Mouse (Mus musculus) hematopoietic stem cell, adult 5-6 weeks (primary cell): ENCODE measurements at regions not wholly inside any gene's neighbourhood (a gene's known extent, or its start where the extent isn't known, plus 50 kb on each side); places are given as distances from the start of the nearest gene placed in this dataset.

Source experiments
- ATAC-seq, 2 experiments: fragments of 125-278 bp in 1 of 2; replicated peaks in 1 of 2; 2 replicates each; pipeline ENCODE4 v1.8.0; 2016 to 2017; ENCODE audit warnings: inconsistent platforms in 2 of 2, mild to moderate bottlenecking in 2 of 2, moderate number of reproducible peaks in 2 of 2, low read depth in 1 of 2, moderate TSS enrichment in 1 of 2; ENCODE audit not compliant: low FRiP score in 2 of 2, poor library complexity in 2 of 2, severe bottlenecking in 2 of 2, insufficient read depth in 1 of 2, low TSS enrichment in 1 of 2

- no peak for ATAC-seq
Measured at GRCm38 (mm10) chr9:90954613-90955012, 407.6 kb upstream of the Zic4 start.

- ATAC-seq, result no peak
Measured at GRCm38 (mm10) chr9:90961436-90961835, 400.8 kb upstream of the Zic4 start.

GRCm38 (mm10) chr9:90964043-90964442 lies 398.2 kb upstream of the Zic4 start:
- no peak for ATAC-seq

GRCm38 (mm10) chr9:90978730-90979129 lies 383.5 kb upstream of the Zic4 start:
- no peak for ATAC-seq

GRCm38 (mm10) chr9:90980023-90980802 lies 382.0 kb upstream of the Zic4 start:
- ATAC-seq, result no peak

GRCm38 (mm10) chr9:90999178-90999577 lies 363.0 kb upstream of the Zic4 start:
- ATAC-seq, result no peak

- no peak for ATAC-seq
Measured at GRCm38 (mm10) chr9:91004214-91004613, 358.0 kb upstream of the Zic4 start.

GRCm38 (mm10) chr9:91040546-91040945 lies 321.7 kb upstream of the Zic4 start:
- ATAC-seq, result no peak

GRCm38 (mm10) chr9:91048569-91048968 lies 313.6 kb upstream of the Zic4 start:
- ATAC-seq, result no peak

- no peak for ATAC-seq
Measured at GRCm38 (mm10) chr9:91053065-91053793, 309.0 kb upstream of the Zic4 start.

- ATAC-seq, result no peak
Measured at GRCm38 (mm10) chr9:91059460-91059859, 302.8 kb upstream of the Zic4 start.

GRCm38 (mm10) chr9:91069496-91069895 lies 292.7 kb upstream of the Zic4 start:
- ATAC-seq, result no peak

- no peak for ATAC-seq
Measured at GRCm38 (mm10) chr9:91073366-91074174, 288.6 kb upstream of the Zic4 start.

- ATAC-seq, result no peak
Measured at GRCm38 (mm10) chr9:91074175-91074480, 288.1 kb upstream of the Zic4 start.

- ATAC-seq, result no peak
Measured at GRCm38 (mm10) chr9:91077490-91077889, 284.7 kb upstream of the Zic4 start.

- ATAC-seq, result no peak
Measured at GRCm38 (mm10) chr9:91083791-91084190, 278.4 kb upstream of the Zic4 start.

GRCm38 (mm10) chr9:91085923-91086322 lies 276.3 kb upstream of the Zic4 start:
- no peak for ATAC-seq

- ATAC-seq, result no peak
Measured at GRCm38 (mm10) chr9:91089348-91089747, 272.9 kb upstream of the Zic4 start.
